Mouse (Mus musculus): Measurements from ENCODE around the gene Eya3.

DNA sequence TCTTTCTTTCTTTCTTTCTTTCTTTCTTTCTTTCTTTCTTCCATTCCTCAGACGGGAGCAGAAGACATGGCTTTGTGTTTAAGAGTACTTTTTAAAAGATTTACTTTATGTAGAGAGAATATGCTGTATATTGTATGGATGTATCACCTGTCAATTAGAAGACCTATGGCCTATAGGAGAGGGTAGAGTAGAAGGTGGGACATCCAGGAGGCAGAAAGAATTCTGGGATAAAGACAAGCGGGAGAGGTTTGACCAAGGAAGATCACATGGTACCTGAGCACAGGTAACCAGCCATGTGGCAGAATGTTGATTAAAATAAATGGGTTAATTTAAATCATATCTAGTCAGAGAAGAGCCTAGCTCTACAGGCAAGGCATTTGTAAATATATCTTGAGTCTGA, 96.0 kb downstream of the Eya3 start:
- no peak for TF ChIP-seq MYOD1 (IDR thresholded peaks at IDR 0.05; ENCODE audit: control insufficient read depth, insufficient read length, low read depth)
- TF ChIP-seq CTCF (IDR thresholded peaks at IDR 0.05; ENCODE audit: control insufficient read depth, insufficient read depth, insufficient read length) = no peak
- TF ChIP-seq MYOG (IDR thresholded peaks at IDR 0.05; ENCODE audit: control insufficient read depth, extremely low read depth, insufficient read length) = no peak
